Mouse (Mus musculus): ENCODE measurements around the gene Banf1.

DNA sequence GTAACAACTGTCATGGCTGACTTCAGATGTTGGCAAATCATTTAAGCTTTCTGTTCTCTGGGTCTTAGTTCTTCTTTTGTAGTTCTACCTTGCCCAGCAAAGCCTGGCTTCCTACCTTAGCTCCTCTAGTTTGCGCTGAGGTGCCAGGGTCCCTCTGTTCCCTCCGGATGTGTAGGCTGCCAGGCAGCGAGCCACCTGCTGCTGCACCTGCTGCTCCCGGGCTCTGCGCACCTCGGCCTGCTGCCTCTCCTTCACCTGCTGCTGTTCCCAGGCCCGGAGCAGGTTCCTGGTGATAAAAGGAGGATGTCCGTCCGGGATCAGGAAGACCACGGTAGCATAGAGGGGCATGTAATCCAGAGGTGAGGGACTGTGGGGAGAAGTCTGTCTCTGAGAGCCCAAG is 27.2 kb upstream of the Banf1 start:
- TF ChIP-seq CTCF (IDR thresholded peaks at IDR 0.05; ENCODE audit: low read depth): no peak
- no peak for TF ChIP-seq EP300 (IDR thresholded peaks at IDR 0.05; ENCODE audit: low read depth)

Measured in liver, postnatal 0 days (tissue).